Mouse (Mus musculus) forebrain, embryonic 12.5 days (tissue): Measurements from ENCODE around the gene Gramd1b. TPM values are rescaled to one million over a fixed set of nuclear protein-coding genes. Genes with fewer than 3 reads are reported as not detected.
A peak's percentile ranks its signal among the peaks of the same experiment; 100 is the strongest.

Source experiments
- ATAC-seq: fragments of 200-750 bp; cut with Nextera tagmentation; 2 replicates; pipeline ENCODE4 v1.8.0; 2017; ENCODE audit warnings: moderate TSS enrichment; ENCODE audit not compliant: low FRiP score
- H3K27ac ChIP-seq: fragments of 300-500 bp; sonication (generic); 2 replicates; pipeline ENCODE4 v1.5.1; 2016; ENCODE audit warnings: mild to moderate bottlenecking
- H3K27me3 ChIP-seq: fragments of 300-500 bp; sonication (generic); 2 replicates; pipeline ENCODE4 v1.6.1; 2016; ENCODE audit warnings: mild to moderate bottlenecking
- H3K36me3 ChIP-seq: fragments of 300-500 bp; sonication (generic); replicated peaks from 2 replicates; pipeline ENCODE4 v1.6.1; 2016; ENCODE audit warnings: mild to moderate bottlenecking
- H3K4me1 ChIP-seq: fragments of 300-500 bp; sonication (generic); 2 replicates; pipeline ENCODE4 v1.6.1; 2016
- H3K4me2 ChIP-seq: fragments of 300-500 bp; sonication (generic); 2 replicates; pipeline ENCODE4 v1.6.1; 2016; ENCODE audit warnings: mild to moderate bottlenecking, moderate library complexity
- H3K4me3 ChIP-seq: fragments of 300-500 bp; sonication (generic); replicated peaks from 2 replicates; pipeline ENCODE4 v1.5.1; 2016; ENCODE audit warnings: mild to moderate bottlenecking
- H3K9ac ChIP-seq: fragments of 300-500 bp; sonication (generic); 2 replicates; pipeline ENCODE4 v1.6.1; 2016; ENCODE audit warnings: mild to moderate bottlenecking
- H3K9me3 ChIP-seq: fragments of 300-500 bp; sonication (generic); 2 replicates; pipeline ENCODE4 v1.6.1; 2016
- WGBS: fragments of 180-500 bp; shearing (Covaris S2); methylation state at CpG from one replicate; pipeline ENCODE4 v1.1.7; 2016; 5-methylcytosine and 5-hydroxymethylcytosine counted together
- polyA plus RNA-seq: library from polyadenylated mRNA; unstranded; fragments of >200 nt; fragmentation: Nextera tagmentation; extraction: Ambion mirVana; gene quantifications from 2 replicates; pipeline ENCODE4 v1.2.1, GENCODE M21; 2016

Gene Gramd1b
- polyA plus RNA-seq: 3.4 and 4.6 TPM in 2 replicates

DNA sequence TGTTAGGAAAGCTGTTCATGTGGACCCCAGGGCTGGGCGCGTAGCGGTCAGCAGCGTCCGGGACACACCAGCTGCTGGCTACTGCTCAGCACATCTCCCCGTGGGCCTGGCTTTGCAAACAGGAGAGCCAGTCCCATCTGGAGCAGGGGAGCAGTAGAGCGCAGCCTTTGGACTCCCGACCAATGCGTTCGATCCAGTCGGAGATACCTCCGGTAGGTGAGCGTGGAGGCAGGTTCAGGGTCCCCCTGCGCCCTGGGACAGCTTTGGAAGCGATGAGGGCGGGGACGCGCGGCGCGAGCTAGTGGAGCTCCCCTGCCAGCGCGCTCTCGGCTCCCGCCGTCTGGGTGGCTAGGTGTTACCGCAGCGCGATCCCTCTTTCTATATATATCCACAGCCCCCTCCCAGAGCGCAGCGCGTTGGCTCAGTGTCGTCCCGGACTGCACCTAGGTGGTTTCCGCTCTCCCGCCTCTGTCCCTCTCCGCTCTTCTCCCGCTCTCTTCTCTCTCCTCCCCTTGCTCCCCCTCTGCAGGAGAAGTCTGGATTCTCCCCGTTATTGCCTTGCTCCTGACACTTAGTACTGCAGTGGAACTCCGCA is at the start of gene Gramd1b:
TSS of gene Gramd1b (minus strand) at position 357 of the 595 bp plus-strand sequence.
- peak; percentile 79 for ATAC-seq
- Histone ChIP-seq H3K9ac (peak within 1 kb of the TSS; percentile 60), H3K36me3 (no peaks in the 10 kb centered on the region), H3K9me3 (no peaks in the 10 kb centered on the region), H3K27me3 (peaks cover 27% of the 10 kb centered on the region), H3K4me3 (peak within 1 kb of the TSS; percentile 55), H3K4me1 (peaks cover 9% of the 10 kb centered on the region; the same call in 1 of the 2 replicates), H3K4me2 (peak within 1 kb of the TSS; percentile 88), H3K27ac (no peak within 1 kb of the TSS)
- WGBS: under 1% methylated on average over 40 of the region's 40 CpGs

DNA sequence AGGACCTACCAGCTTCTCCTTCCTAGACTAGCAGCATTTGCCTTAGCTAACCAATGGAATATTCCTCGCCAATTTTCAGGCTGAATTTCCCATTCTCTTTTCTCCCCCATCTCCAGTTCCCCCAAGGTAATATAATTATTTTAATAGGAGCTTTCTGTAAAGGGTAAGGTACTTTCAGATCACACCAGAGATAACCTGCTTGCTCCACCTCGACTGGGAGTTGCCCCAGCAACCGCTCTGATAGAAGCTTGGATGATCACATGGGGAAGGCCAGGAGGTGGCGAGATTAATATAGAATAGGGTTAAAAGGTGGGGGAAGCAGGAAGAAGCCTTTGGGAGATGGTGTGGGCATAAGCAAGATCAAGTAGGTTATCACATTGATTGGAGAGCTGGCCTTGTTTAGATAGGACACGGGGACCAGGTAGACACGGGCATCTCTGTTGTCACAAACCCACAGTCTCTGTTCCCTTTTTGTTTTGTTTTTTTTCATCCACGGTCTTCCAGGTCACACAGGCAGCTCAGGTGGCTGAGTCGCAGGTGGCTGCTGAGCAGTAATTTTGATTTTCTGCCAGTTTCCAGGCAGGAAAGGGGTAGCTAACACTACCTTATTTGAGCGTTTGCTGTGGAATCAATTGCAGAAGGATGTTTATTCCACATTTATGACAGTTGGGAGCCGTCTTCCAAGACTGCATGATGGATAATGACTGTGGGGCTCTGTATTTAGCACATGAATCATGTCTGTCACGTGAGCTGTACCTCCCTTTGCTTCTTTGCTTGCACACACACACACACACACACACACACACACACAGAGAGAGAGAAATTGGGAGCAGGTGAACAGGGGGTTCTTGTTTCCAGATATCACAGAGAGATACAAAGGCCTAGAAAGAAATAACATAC is 47.8 kb upstream of the Gramd1b start:
- no peak for ATAC-seq
- Histone ChIP-seq H3K9ac (no peak overlapping the region), H3K4me2 (no peak overlapping the region), H3K4me3 (no peak overlapping the region), H3K9me3 (no peaks in the 10 kb centered on the region), H3K27me3 (no peaks in the 10 kb centered on the region), H3K36me3 (no peaks in the 10 kb centered on the region), H3K4me1 (no peaks in the 10 kb centered on the region), H3K27ac (no peak overlapping the region)
- WGBS: 77% methylated on average over 11 of the region's 11 CpGs

DNA sequence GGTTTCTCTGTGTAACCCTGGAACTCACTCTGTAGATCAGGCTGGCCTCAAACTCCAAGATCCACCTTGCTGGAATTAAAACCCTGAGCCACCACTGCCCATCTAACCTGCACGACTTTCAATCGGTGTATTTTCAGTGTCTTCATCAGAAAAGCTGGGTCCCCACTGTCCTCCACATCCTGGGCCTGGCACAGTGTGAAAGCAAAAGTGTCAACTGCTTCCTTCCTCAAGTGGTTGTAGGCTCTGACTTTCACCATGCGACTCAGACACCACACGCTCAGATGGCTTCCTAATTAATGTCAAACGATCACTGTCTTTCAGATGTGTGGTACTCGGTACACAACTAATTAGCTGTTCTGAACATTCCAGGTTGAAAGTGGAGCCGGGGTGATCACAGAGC is 45.9 kb upstream of the Gramd1b start:
- no peak overlapping the region for H3K9ac ChIP-seq
- no peaks in the 10 kb centered on the region for H3K27me3 ChIP-seq
- WGBS: 59% methylated on average over 7 of the region's 7 CpGs
- no peak for ATAC-seq
- H3K4me1 ChIP-seq: no peaks in the 10 kb centered on the region
- no peaks in the 10 kb centered on the region for H3K36me3 ChIP-seq
- no peaks in the 10 kb centered on the region for H3K9me3 ChIP-seq
- H3K4me2 ChIP-seq: no peak overlapping the region
- H3K4me3 ChIP-seq: no peak overlapping the region
- H3K27ac ChIP-seq: no peak overlapping the region

DNA sequence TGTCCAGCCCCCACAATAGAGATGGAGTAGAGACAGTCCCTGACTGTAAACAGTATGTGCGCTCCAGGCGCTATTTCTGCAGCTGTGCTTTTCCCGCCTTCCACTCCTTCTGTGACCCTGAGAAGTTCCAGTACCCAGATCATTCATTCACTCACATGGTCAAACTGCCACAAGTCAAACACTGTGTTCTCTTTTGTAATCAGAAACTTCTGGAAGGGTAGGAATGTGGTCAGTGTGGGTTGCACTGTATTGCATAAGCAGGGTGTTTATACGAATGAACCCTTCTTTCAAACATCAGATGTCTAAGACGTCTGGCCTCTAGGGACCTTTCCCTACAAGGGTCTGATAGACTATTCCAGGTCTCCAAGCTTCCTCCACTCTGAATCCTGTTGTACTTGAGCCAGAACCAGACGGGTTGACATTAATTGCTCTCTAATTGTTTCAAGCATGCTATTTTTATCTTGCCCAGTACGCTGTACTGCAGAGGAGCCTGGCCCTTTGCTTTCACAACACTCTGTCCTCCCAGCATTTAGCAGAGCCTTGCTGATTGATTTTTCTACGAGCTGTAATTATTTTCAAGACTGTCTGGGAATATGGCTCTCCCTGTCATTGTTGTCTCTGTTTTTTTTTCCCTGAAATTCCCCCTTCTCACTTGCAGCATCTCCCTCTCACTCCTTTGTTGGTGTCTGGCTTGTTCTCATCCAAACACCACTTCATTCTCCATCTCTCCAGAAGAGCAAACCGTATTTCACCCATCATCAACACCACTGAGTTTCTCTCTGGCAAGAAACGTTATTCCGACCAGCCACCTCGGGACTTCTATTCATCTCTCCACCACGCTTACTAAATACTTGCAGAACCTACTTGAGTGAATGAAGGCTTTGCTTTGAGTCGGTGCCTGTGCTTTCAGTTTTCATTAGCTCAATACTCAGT is 44.1 kb upstream of the Gramd1b start:
- no peak overlapping the region for H3K4me3 ChIP-seq
- peak; percentile 46; the same call in 1 of the 2 replicates for ATAC-seq
- no peaks in the 10 kb centered on the region for H3K9me3 ChIP-seq
- peak overlapping the region; percentile 25; the same call in 1 of the 2 replicates for H3K27ac ChIP-seq
- WGBS: 73% methylated on average over 14 of the region's 14 CpGs
- H3K4me2 ChIP-seq: no peak overlapping the region
- H3K4me1 ChIP-seq: no peaks in the 10 kb centered on the region
- no peaks in the 10 kb centered on the region for H3K27me3 ChIP-seq
- H3K9ac ChIP-seq: no peak overlapping the region
- no peaks in the 10 kb centered on the region for H3K36me3 ChIP-seq

DNA sequence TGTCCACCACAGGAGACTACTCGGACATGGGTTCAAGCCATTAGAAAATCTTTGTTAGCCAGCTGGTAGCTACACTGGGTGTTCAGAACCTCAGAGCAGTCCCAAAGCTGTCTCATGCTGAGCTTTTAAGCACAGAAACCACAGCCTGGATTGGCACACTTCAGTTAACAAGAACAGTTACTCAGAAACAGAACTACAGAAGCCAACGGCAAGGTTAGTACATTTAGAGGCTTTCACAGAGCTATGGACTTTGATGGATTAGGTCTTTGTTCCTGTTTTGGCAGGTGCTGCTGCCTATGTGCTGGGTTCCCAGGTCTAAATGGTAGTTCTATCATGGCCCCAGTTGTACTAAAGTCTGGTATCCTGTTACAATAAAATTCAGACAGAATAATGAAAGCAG is 40.1 kb upstream of the Gramd1b start:
- no peak overlapping the region for H3K9ac ChIP-seq
- H3K27ac ChIP-seq: no peak overlapping the region
- ATAC-seq: no peak
- no peaks in the 10 kb centered on the region for H3K9me3 ChIP-seq
- no peaks in the 10 kb centered on the region for H3K27me3 ChIP-seq
- no peak overlapping the region for H3K4me3 ChIP-seq
- 51% methylated on average over 2 of the region's 2 CpGs for WGBS
- H3K4me1 ChIP-seq: no peaks in the 10 kb centered on the region
- no peaks in the 10 kb centered on the region for H3K36me3 ChIP-seq
- H3K4me2 ChIP-seq: no peak overlapping the region

DNA sequence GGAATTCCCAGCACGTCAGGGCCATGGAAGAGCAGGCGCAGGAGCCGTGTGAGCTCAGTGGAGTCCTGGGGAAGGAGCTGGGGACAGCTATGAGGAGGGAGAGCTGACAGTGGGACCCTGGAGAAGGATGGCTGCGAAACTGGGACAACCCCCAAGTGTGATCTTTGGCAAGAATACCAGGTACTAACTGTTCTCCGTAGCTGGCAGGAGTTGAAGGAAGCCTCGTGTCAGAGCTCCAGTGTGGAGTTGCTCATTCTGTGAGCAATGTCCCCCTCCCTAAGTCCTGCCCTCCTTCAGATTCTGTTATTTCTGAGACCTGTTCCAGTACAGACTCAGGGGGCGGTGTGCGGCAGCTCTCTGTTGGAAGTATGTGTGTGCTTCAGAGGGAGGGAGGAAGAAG is 36.9 kb upstream of the Gramd1b start:
- no peak overlapping the region for H3K27ac ChIP-seq
- H3K4me2 ChIP-seq: no peak overlapping the region
- 76% methylated on average over 8 of the region's 8 CpGs for WGBS
- no peaks in the 10 kb centered on the region for H3K27me3 ChIP-seq
- H3K4me3 ChIP-seq: no peak overlapping the region
- no peaks in the 10 kb centered on the region for H3K9me3 ChIP-seq
- no peaks in the 10 kb centered on the region for H3K36me3 ChIP-seq
- no peak overlapping the region for H3K9ac ChIP-seq
- ATAC-seq: no peak
- no peaks in the 10 kb centered on the region for H3K4me1 ChIP-seq

DNA sequence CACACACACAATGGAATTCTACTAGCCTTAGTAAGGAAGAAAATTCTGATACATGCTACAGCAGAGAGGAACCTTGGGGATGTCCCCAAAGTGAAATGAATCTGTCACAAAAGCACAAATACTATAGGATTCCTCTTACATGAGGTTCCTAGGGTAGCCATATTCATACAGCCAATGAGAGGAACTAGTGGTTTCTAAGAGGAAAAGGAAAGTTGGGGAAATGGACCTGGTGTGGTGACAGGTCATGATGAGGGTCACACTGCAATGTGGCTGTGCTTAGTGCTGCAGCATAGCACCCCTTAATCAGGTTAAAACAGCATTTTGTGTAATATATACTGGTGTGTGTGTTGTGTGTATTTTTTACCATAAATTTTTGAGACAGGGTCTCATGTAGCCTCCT is 32.6 kb upstream of the Gramd1b start:
- Histone ChIP-seq H3K4me1 (no peaks in the 10 kb centered on the region), H3K9me3 (no peaks in the 10 kb centered on the region), H3K36me3 (no peaks in the 10 kb centered on the region), H3K4me2 (no peak overlapping the region), H3K27ac (no peak overlapping the region), H3K27me3 (no peaks in the 10 kb centered on the region), H3K9ac (no peak overlapping the region), H3K4me3 (no peak overlapping the region)
- ATAC-seq: no peak

DNA sequence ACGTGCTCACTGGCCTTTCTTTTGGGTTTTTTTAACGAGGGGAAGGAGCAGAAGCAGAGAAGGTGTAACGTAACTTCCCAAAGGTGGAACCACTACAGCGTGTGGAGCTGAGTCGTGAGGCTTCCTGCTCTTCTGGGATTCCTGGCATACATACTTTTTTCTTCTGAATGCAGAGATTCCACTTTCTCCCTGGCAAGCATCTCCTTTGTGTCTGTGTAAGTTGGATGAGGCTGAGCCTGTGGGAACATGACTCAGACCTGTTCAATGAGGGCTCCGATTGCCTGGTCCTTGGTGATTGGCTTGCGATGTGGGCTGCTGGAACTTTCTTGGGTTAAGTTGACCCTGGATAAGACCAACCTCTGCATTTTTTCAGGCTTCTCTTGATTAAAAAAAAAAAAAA is 28.5 kb upstream of the Gramd1b start:
- no peak for ATAC-seq
- Histone ChIP-seq H3K9me3 (no peaks in the 10 kb centered on the region), H3K27ac (no peak overlapping the region), H3K4me3 (no peak overlapping the region), H3K4me1 (no peaks in the 10 kb centered on the region), H3K27me3 (no peaks in the 10 kb centered on the region), H3K9ac (no peak overlapping the region), H3K36me3 (no peaks in the 10 kb centered on the region), H3K4me2 (no peak overlapping the region)
- WGBS: 85% methylated on average over 7 of the region's 7 CpGs

DNA sequence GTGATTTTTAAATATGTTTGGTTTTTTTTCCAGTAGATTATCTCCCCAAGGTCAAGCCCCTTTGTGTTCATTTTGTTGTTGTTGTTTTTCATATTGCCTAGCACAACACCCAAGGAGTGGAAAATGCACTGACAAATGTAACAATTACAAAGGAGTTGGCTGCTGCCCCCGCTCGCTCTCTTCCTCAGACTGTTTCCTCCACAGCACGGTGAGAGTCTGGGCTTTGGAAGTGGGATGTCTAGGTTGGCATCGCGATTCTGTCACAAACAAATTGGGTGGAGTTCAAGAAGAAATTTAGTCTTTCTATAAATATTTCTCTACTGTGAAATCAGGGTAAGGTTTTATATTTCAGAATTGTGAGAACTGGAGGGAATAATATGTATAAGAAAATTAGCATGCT is 26.6 kb upstream of the Gramd1b start:
- no peak for ATAC-seq
- H3K27me3 ChIP-seq: no peaks in the 10 kb centered on the region
- H3K9ac ChIP-seq: no peak overlapping the region
- H3K4me1 ChIP-seq: no peaks in the 10 kb centered on the region
- no peaks in the 10 kb centered on the region for H3K9me3 ChIP-seq
- H3K4me3 ChIP-seq: no peak overlapping the region
- no peak overlapping the region for H3K4me2 ChIP-seq
- 91% methylated on average over 5 of the region's 5 CpGs for WGBS
- no peak overlapping the region for H3K27ac ChIP-seq
- H3K36me3 ChIP-seq: no peaks in the 10 kb centered on the region

DNA sequence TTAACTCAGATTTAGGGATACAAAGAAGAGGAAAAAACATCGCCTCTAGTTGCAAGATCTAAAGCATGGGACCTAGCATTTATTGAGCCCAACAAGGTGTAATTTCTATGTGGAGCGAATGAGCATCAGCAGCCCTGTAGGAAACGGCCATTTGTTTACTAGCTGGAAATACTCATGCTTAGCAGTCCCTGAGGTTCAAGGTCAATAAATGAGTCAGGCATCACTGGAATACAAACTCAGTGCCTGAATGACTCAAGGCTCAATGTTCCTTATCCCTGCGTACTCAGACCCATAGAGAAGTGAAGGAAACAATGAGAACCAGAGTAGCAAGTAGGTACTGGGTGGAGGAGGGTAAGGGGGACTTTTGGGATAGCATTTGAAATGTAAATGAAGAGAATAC is 25.2 kb upstream of the Gramd1b start:
- ATAC-seq: no peak
- Histone ChIP-seq H3K9ac (no peak overlapping the region), H3K4me3 (no peak overlapping the region), H3K9me3 (no peaks in the 10 kb centered on the region), H3K4me1 (no peaks in the 10 kb centered on the region), H3K27me3 (no peaks in the 10 kb centered on the region), H3K27ac (no peak overlapping the region), H3K36me3 (no peaks in the 10 kb centered on the region), H3K4me2 (no peak overlapping the region)
- 75% methylated on average over 4 of the region's 4 CpGs for WGBS

DNA sequence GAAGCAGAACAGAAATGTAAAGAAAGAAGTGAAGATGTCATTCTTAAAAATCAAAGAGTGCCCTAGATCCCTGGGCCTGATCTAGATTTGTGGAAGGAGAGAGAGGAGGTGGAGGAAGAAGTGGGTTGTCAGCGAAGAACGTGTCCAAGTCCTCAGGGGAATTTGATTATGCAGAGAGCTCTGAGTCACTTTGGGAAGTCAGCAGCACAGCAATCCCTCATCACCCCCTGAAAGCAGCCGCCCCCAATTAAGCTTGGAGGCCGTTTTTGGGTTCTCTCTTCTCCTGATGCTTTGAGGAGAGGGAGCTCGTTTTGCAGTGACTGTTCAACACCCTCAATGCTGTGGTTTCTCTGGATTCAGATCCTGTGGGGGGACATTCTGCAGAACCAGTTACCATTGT is 24.1 kb upstream of the Gramd1b start:
- Histone ChIP-seq H3K36me3 (no peaks in the 10 kb centered on the region), H3K4me3 (no peak overlapping the region), H3K4me1 (no peaks in the 10 kb centered on the region), H3K27me3 (no peaks in the 10 kb centered on the region), H3K27ac (no peak overlapping the region), H3K9me3 (no peaks in the 10 kb centered on the region), H3K4me2 (no peak overlapping the region), H3K9ac (no peak overlapping the region)
- ATAC-seq: no peak
- 58% methylated on average over 5 of the region's 5 CpGs for WGBS

DNA sequence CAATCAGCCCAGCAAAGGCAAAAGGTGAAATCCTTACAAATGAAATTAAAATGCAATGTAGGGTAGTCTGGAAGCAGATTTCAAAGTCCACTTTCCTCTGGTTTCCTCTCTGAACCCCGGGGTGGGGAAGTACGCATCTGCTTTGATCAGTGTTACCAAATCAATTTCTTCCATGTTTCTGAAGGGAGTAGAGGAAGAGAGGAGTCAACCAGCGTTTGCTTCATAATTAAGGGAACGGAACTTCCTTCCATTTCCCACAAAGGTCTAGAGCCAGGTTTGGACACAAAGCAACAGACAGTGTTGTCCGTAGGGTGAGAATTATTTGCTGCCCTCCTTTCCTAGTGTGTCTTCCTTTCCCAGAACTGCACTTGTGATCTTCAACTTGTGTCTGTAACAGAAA is 16.7 kb upstream of the Gramd1b start:
- H3K27ac ChIP-seq: no peak overlapping the region
- 94% methylated on average over 5 of the region's 5 CpGs for WGBS
- ATAC-seq: no peak

More for the DNA sequence above, 16.7 kb upstream of the Gramd1b start:
- Histone ChIP-seq H3K36me3 (no peaks in the 10 kb centered on the region), H3K27me3 (no peaks in the 10 kb centered on the region), H3K9ac (no peak overlapping the region), H3K4me3 (no peak overlapping the region), H3K4me1 (no peaks in the 10 kb centered on the region), H3K9me3 (no peaks in the 10 kb centered on the region), H3K4me2 (no peak overlapping the region)
